Mouse (Mus musculus) neural tube, embryonic 13.5 days (tissue): ENCODE results near the gene Ctse. TPM values are rescaled to one million over a fixed set of nuclear protein-coding genes. Genes with fewer than 3 reads are reported as not detected.

Experiments
- ATAC-seq: fragments of 200-750 bp; cut with Nextera tagmentation; 2 replicates; pipeline ENCODE4 v1.8.0; 2017; ENCODE audit warnings: low read depth, mild to moderate bottlenecking, moderate TSS enrichment, moderate library complexity
- H3K27ac ChIP-seq: fragments of 300-500 bp; sonication (generic); replicated peaks from 2 replicates; pipeline ENCODE4 v1.5.1; 2015; ENCODE audit warnings: moderate library complexity, mild to moderate bottlenecking, inconsistent platforms
- H3K27me3 ChIP-seq: fragments of 300-500 bp; sonication (generic); 2 replicates; pipeline ENCODE4 v1.6.1; 2015; ENCODE audit warnings: mild to moderate bottlenecking, inconsistent platforms
- H3K36me3 ChIP-seq: fragments of 300-500 bp; sonication (generic); 2 replicates; pipeline ENCODE4 v1.6.1; 2015; ENCODE audit warnings: mild to moderate bottlenecking, inconsistent platforms
- H3K4me1 ChIP-seq: fragments of 300-500 bp; sonication (generic); replicated peaks from 2 replicates; pipeline ENCODE4 v1.6.1; 2015; ENCODE audit warnings: inconsistent platforms
- H3K4me2 ChIP-seq: fragments of 300-500 bp; sonication (generic); 2 replicates; pipeline ENCODE4 v1.6.1; 2015; ENCODE audit warnings: inconsistent platforms, mild to moderate bottlenecking, moderate library complexity
- H3K4me3 ChIP-seq: fragments of 300-500 bp; sonication (generic); 2 replicates; pipeline ENCODE4 v1.5.1; 2015; ENCODE audit warnings: mild to moderate bottlenecking, inconsistent platforms
- H3K9ac ChIP-seq: fragments of 300-500 bp; sonication (generic); 2 replicates; pipeline ENCODE4 v1.6.1; 2015; ENCODE audit warnings: moderate library complexity, mild to moderate bottlenecking, inconsistent platforms
- H3K9me3 ChIP-seq: fragments of 300-500 bp; sonication (generic); 2 replicates; pipeline ENCODE4 v1.6.1; 2016; ENCODE audit warnings: inconsistent platforms
- WGBS: fragments of 180-500 bp; shearing (Covaris S2); methylation state at CpG from one replicate; pipeline ENCODE4 v1.1.7; 2015; 5-methylcytosine and 5-hydroxymethylcytosine counted together
- polyA plus RNA-seq: library from polyadenylated mRNA; unstranded; fragments of >200 nt; fragmentation: Nextera tagmentation; extraction: Ambion mirVana; gene quantifications from 2 replicates; pipeline ENCODE4 v1.2.1, GENCODE M21; 2015

Ctse gene
- polyA plus RNA-seq, 1 experiment from 2014 or later: not detected

GRCm38 (mm10) chr1:131660266-131660665, 22.2 kb downstream of the Ctse start:
- Histone ChIP-seq H3K4me3 (no peak overlapping the region), H3K9me3 (no peaks in the 10 kb centered on the region), H3K27ac (no peak overlapping the region), H3K4me1 (peaks cover 7% of the 10 kb centered on the region), H3K27me3 (no peaks in the 10 kb centered on the region), H3K9ac (no peak overlapping the region), H3K4me2 (no peak overlapping the region), H3K36me3 (no peaks in the 10 kb centered on the region)
- ATAC-seq: no peak
- WGBS: 71% methylated on average over 2 of the region's 2 CpGs

GRCm38 (mm10) chr1:131660716-131661472, 22.8 kb downstream of the Ctse start:
- WGBS: 80% methylated on average over 7 of the region's 7 CpGs
- Histone ChIP-seq H3K9me3 (no peaks in the 10 kb centered on the region), H3K36me3 (no peaks in the 10 kb centered on the region), H3K27me3 (no peaks in the 10 kb centered on the region), H3K4me1 (peaks cover 7% of the 10 kb centered on the region), H3K4me3 (no peak overlapping the region), H3K4me2 (no peak overlapping the region), H3K27ac (no peak overlapping the region), H3K9ac (no peak overlapping the region)
- no peak for ATAC-seq

- no peaks in the 10 kb centered on the region for H3K27me3 ChIP-seq
- no peaks in the 10 kb centered on the region for H3K9me3 ChIP-seq
- no peaks in the 10 kb centered on the region for H3K36me3 ChIP-seq
- no peak overlapping the region for H3K4me2 ChIP-seq
- no peak overlapping the region for H3K4me3 ChIP-seq
- ATAC-seq: no peak
- H3K27ac ChIP-seq: no peak overlapping the region
- peaks cover 7% of the 10 kb centered on the region for H3K4me1 ChIP-seq
- no peak overlapping the region for H3K9ac ChIP-seq
- WGBS: 83% methylated on average over 3 of the region's 3 CpGs
Measured at GRCm38 (mm10) chr1:131661749-131662148, 23.6 kb downstream of the Ctse start.

- 86% methylated on average over 9 of the region's 9 CpGs for WGBS
- no peak overlapping the region for H3K9ac ChIP-seq
- H3K4me3 ChIP-seq: no peak overlapping the region
- no peak for ATAC-seq
- no peaks in the 10 kb centered on the region for H3K27me3 ChIP-seq
- H3K4me1 ChIP-seq: no peaks in the 10 kb centered on the region
- H3K36me3 ChIP-seq: no peaks in the 10 kb centered on the region
- H3K9me3 ChIP-seq: no peaks in the 10 kb centered on the region
- no peak overlapping the region for H3K4me2 ChIP-seq
- H3K27ac ChIP-seq: no peak overlapping the region
Measured at GRCm38 (mm10) chr1:131663286-131663995, 25.3 kb downstream of the Ctse start.

- Histone ChIP-seq H3K4me3 (no peak overlapping the region), H3K27ac (no peak overlapping the region), H3K9me3 (no peaks in the 10 kb centered on the region), H3K4me2 (no peak overlapping the region), H3K27me3 (no peaks in the 10 kb centered on the region), H3K4me1 (no peaks in the 10 kb centered on the region), H3K9ac (no peak overlapping the region), H3K36me3 (no peaks in the 10 kb centered on the region)
- ATAC-seq: no peak
- WGBS: 92% methylated on average over 5 of the region's 5 CpGs
Measured at GRCm38 (mm10) chr1:131664136-131664535, 26.0 kb downstream of the Ctse start.

GRCm38 (mm10) chr1:131665886-131666285, 27.8 kb downstream of the Ctse start:
- 79% methylated on average over 1 of the region's 1 CpGs for WGBS
- no peak overlapping the region for H3K4me2 ChIP-seq
- no peaks in the 10 kb centered on the region for H3K9me3 ChIP-seq
- H3K9ac ChIP-seq: no peak overlapping the region
- ATAC-seq: no peak
- H3K27me3 ChIP-seq: no peaks in the 10 kb centered on the region
- H3K4me1 ChIP-seq: no peaks in the 10 kb centered on the region
- no peaks in the 10 kb centered on the region for H3K36me3 ChIP-seq
- no peak overlapping the region for H3K4me3 ChIP-seq
- H3K27ac ChIP-seq: no peak overlapping the region

GRCm38 (mm10) chr1:131671113-131671512, 33.0 kb downstream of the Ctse start:
- no peak for ATAC-seq
- no peak overlapping the region for H3K4me2 ChIP-seq
- no peaks in the 10 kb centered on the region for H3K27me3 ChIP-seq
- no peaks in the 10 kb centered on the region for H3K9me3 ChIP-seq
- H3K36me3 ChIP-seq: no peaks in the 10 kb centered on the region
- H3K4me3 ChIP-seq: no peak overlapping the region
- no peaks in the 10 kb centered on the region for H3K4me1 ChIP-seq
- H3K27ac ChIP-seq: no peak overlapping the region
- WGBS: 87% methylated on average over 8 of the region's 8 CpGs
- no peak overlapping the region for H3K9ac ChIP-seq

- Histone ChIP-seq H3K27ac (no peak overlapping the region), H3K9ac (no peak overlapping the region), H3K27me3 (no peaks in the 10 kb centered on the region), H3K4me1 (no peaks in the 10 kb centered on the region), H3K4me3 (no peak overlapping the region), H3K9me3 (no peaks in the 10 kb centered on the region), H3K4me2 (no peak overlapping the region), H3K36me3 (no peaks in the 10 kb centered on the region)
- no peak for ATAC-seq
- WGBS: 80% methylated on average over 7 of the region's 7 CpGs
Measured at GRCm38 (mm10) chr1:131672361-131672760, 34.3 kb downstream of the Ctse start.

GRCm38 (mm10) chr1:131679644-131680043, 41.5 kb downstream of the Ctse start:
- no peak for ATAC-seq
- H3K9me3 ChIP-seq: no peaks in the 10 kb centered on the region
- H3K27ac ChIP-seq: no peak overlapping the region
- no peaks in the 10 kb centered on the region for H3K36me3 ChIP-seq
- H3K9ac ChIP-seq: no peak overlapping the region
- no peaks in the 10 kb centered on the region for H3K27me3 ChIP-seq
- WGBS: 90% methylated on average over 5 of the region's 5 CpGs
- no peak overlapping the region for H3K4me2 ChIP-seq
- no peaks in the 10 kb centered on the region for H3K4me1 ChIP-seq
- no peak overlapping the region for H3K4me3 ChIP-seq

- no peak for ATAC-seq
- no peak overlapping the region for H3K9ac ChIP-seq
Measured at GRCm38 (mm10) chr1:131687739-131688138, 49.6 kb downstream of the Ctse start.

GRCm38 (mm10) chr1:131688475-131688874, 50.4 kb downstream of the Ctse start, which contains the start of gene Rab7b:
Gene Rab7b (plus strand): TSS chr1:131688695.
- Histone ChIP-seq H3K9ac (no peak within 1 kb of the TSS), H3K27ac (no peak within 1 kb of the TSS), H3K4me1 (no peaks in the 10 kb centered on the region), H3K4me2 (no peak within 1 kb of the TSS), H3K36me3 (no peaks in the 10 kb centered on the region), H3K27me3 (no peaks in the 10 kb centered on the region), H3K4me3 (no peak within 1 kb of the TSS), H3K9me3 (no peaks in the 10 kb centered on the region)
- no peak for ATAC-seq
- 63% methylated on average over 8 of the region's 8 CpGs for WGBS

More at GRCm38 (mm10) chr1:131687739-131688138, 49.6 kb downstream of the Ctse start:
- Histone ChIP-seq H3K4me2 (no peak overlapping the region), H3K9me3 (no peaks in the 10 kb centered on the region), H3K36me3 (no peaks in the 10 kb centered on the region), H3K4me3 (no peak overlapping the region), H3K27me3 (no peaks in the 10 kb centered on the region), H3K27ac (no peak overlapping the region), H3K4me1 (no peaks in the 10 kb centered on the region)
- WGBS: 90% methylated on average over 2 of the region's 2 CpGs

GRCm38 (mm10) chr1:131689016-131689415, 50.9 kb downstream of the Ctse start:
- Histone ChIP-seq H3K4me3 (no peak overlapping the region), H3K27ac (no peak overlapping the region), H3K4me2 (no peak overlapping the region), H3K9me3 (no peaks in the 10 kb centered on the region), H3K36me3 (no peaks in the 10 kb centered on the region), H3K9ac (no peak overlapping the region), H3K27me3 (no peaks in the 10 kb centered on the region), H3K4me1 (no peaks in the 10 kb centered on the region)
- ATAC-seq: no peak
- 80% methylated on average over 3 of the region's 3 CpGs for WGBS
